Mouse (Mus musculus): ENCODE results near the gene Irgc1.

DNA sequence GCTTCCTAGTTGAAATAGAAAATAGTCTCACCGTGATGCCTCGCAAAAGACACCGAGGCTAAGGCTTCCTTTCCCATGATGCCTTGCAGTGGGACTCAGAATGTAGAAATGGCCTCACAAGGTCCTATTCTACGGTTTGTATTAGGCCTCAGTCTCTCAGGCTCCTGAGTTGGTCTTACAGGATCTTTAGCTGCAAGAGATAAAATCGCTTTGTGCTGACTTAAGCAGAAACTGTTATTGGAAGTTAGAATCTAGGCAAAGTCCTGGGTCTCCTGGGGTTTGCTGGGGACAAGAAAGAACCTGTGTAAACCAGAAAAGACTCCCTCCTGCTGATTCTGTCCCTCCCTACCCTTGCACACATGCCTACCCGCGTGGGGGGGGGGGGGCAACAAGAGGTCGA lies 24.2 kb upstream of the Irgc1 start:
- TF ChIP-seq CTCF (IDR thresholded peaks at IDR 0.05) (no peak), EP300 (IDR thresholded peaks at IDR 0.05) (no peak)
